Mouse (Mus musculus) mesoderm, embryonic 11.5 days (tissue): Measurements from ENCODE around the gene Ces1d.

ENCODE experiments used
- DNase-seq: peaks from one replicate; pipeline ENCODE4 v3.0.0-alpha.2; 2012; ENCODE audit warnings: low read depth, low spot score

The Ces1d gene

DNA sequence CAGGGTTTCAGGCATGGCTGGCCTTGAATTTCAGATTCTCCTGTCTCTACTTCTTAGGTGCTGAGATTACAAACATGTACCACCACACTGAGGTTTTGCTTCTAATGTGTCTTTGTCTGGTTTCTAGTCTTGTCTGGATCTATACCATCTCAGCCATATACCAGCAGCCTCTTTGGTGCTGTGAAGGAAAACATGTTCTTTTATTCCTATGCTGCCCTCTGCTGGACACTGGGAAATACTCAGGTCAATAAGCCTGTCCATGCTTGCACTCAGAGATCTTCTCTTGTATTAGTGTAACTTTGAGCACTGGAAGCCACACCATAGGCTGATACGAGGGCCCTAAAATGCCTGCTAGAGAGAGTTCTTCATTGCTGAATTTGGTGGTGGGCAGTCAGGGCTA is 56.9 kb downstream of the Ces1d start:
- peak; percentile 43 for DNase-seq

DNA sequence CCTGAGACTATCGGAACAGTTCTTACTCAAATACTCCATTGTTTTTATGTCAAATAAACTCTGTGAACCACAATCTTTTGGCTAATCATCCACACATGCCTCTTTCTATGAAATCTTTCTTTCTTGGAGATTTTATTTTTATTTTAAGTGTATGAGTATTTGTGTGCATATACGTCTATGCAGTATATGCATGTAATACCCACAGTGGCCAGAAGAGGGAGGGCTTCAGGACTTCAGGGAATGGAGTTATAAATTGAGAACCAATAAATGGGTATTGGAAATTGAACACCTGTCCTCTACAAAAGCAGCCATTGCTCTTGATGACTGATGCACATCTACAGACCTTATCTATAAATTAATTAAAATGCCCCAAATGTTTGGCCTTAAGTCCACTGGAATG is 65.4 kb downstream of the Ces1d start:
- DNase-seq = no peak

DNA sequence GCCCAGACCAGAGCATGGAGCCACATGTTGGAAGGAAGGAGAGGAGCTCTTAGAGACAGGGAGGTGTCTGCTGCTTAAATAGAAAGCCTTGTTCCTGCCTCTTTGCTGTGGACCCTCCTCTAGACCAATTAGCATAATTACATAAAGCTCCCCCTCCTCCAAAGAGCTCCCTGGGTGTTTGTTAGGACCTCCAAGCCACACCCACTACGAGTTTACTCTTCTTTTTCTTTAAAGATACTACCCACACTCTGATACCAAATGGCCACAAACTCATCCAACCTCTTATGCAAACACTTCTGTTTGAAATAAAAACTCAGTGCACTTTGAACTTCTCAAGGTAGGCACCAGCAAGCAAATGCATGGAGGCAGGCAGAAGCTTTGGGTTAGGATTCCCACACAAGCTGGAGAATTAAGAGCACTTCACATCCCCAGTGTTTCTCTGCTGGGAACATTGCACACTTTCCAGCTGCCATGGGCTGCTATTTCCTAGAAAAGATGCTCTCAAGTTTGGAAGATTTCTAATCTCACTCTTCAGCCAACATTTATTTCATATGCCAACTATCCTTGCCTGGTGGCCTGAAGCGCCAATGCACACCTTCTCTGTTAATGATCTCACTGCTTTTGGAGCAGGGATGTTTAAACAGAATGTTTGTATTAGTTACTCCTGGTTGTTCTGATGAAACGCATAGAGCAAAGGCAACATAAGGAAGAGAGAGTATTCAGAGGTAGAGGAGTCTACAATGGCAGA is 66.2 kb downstream of the Ces1d start, which contains the start of gene Ces1c:
Gene Ces1c, minus strand, starts transcription at position 51 of the 748 bp plus-strand sequence.
- no peak for DNase-seq

DNA sequence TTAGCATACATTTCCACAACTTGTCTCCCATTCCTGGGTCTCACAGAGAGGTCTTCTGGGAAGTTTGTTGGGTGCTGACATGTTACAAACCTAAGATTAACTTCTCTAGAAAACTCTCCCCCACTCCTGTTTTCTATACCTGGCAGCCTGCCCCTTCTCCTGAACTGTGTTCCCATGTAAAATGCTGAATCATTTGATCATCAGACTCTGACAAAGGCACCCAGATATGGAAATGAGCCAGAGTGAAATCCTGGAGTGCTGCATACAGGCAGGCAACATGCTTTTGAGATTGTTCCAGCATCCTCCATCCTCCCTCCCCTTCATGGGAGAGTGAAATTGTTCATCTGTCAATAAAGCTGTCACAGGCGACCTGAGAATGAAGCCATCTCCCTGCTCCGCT is 71.2 kb downstream of the Ces1d start:
- DNase-seq = no peak

DNA sequence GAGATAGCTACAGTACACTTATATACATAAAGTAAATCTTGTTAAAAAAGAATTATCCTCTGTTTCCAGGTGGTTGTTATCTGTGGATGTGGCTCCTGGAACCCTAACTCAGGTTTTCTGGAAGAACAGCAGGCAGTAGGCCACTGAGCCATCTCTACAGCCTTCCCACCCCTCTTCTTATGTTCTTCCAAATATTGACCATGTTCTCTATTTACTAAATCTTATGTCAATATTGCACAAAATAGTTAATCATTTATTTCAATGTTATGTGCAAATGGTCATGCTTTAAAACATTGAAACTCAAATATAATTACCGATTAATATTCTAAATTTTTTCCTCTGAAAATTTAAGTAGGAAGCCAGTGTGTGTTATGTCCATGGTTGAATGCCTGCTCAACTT is 75.6 kb downstream of the Ces1d start:
- no peak for DNase-seq
